Mouse (Mus musculus) c-Kit-positive CD71-positive TER-119-negative erythroid progenitor cells, embryonic 14.5 days (primary cell): Measurements from ENCODE around the gene Fam71e2.

ENCODE experiments used
- DNase-seq: peaks from one replicate; pipeline ENCODE4 v3.0.0-alpha.2; 2013; ENCODE audit warnings: low read depth

Fam71e2 gene

GRCm38 (mm10) chr7:4777851-4778637 is 6.9 kb upstream of the Fam71e2 start:
- no peak for DNase-seq

GRCm38 (mm10) chr7:4776861-4777830 is 6.0 kb upstream of the Fam71e2 start:
- DNase-seq, result no peak

- DNase-seq, result no peak
Measured at GRCm38 (mm10) chr7:4776131-4776530, 5.0 kb upstream of the Fam71e2 start.

- no peak for DNase-seq
Measured at GRCm38 (mm10) chr7:4764946-4765710, 6.0 kb downstream of the Fam71e2 start.

- no peak for DNase-seq
Measured at GRCm38 (mm10) chr7:4759670-4760069, 11.4 kb downstream of the Fam71e2 start.

GRCm38 (mm10) chr7:4752821-4753570 is 18.1 kb downstream of the Fam71e2 start, which contains the start of gene Cox6b2:
Gene Cox6b2, minus strand, starts transcription at chr7:4753094.
- DNase-seq, result peak; percentile 93

GRCm38 (mm10) chr7:4751971-4752820 is 18.9 kb downstream of the Fam71e2 start:
- DNase-seq, result no peak

GRCm38 (mm10) chr7:4749169-4749568 is 21.9 kb downstream of the Fam71e2 start:
- DNase-seq, result no peak

GRCm38 (mm10) chr7:4748321-4748720 is 22.8 kb downstream of the Fam71e2 start:
- no peak for DNase-seq

GRCm38 (mm10) chr7:4747156-4747899 is 23.8 kb downstream of the Fam71e2 start:
- no peak for DNase-seq

GRCm38 (mm10) chr7:4746326-4746980 is 24.6 kb downstream of the Fam71e2 start:
- DNase-seq, result no peak

- no peak for DNase-seq
Measured at GRCm38 (mm10) chr7:4744886-4745285, 26.2 kb downstream of the Fam71e2 start.

GRCm38 (mm10) chr7:4743354-4743753 is 27.7 kb downstream of the Fam71e2 start:
- peak; percentile 81 for DNase-seq

GRCm38 (mm10) chr7:4742482-4742819 is 28.7 kb downstream of the Fam71e2 start:
- DNase-seq, result no peak

GRCm38 (mm10) chr7:4741672-4742481 is 29.2 kb downstream of the Fam71e2 start:
- no peak for DNase-seq

GRCm38 (mm10) chr7:4741151-4741550 is 30.0 kb downstream of the Fam71e2 start:
- DNase-seq, result no peak

GRCm38 (mm10) chr7:4740309-4740727 is 30.8 kb downstream of the Fam71e2 start:
- DNase-seq, result no peak

- peak; percentile 99 for DNase-seq
Measured at GRCm38 (mm10) chr7:4739544-4740275, 31.4 kb downstream of the Fam71e2 start, which contains the start of gene Kmt5c. Gene Kmt5c, plus strand, starts transcription at chr7:4740115.
